Comparison of ENCODE assay signal across 15 mouse cellular contexts in genomic region chr10:77663949-77664665, GRCm38 (mm10). TPM values are rescaled to one million over a fixed set of nuclear protein-coding genes. Genes with fewer than 3 reads are reported as not detected.
A peak's percentile ranks its signal among the peaks of the same experiment; 100 is the strongest.
DNase-seq lines count a peak whose midpoint lies in the region; ATAC-seq lines count a peak whose summit lies in the region.
"Had no signal": no experiment of that assay in that cellular context is flagged by ENCODE, and none has a peak within 500 bp of the region (broad histone marks: within the 10 kb centered on the region; RNA-seq: fewer than 3 reads in every experiment).

No protein-coding gene starts in this region.

- no peak overlapping the region for H3K4me3 ChIP-seq in heart, embryonic 16.5 days (ENCODE audit: low read length)
- no peak overlapping the region; the same call in 1 of the 2 replicates for H3K4me3 ChIP-seq in neural tube, embryonic 12.5 days
- no peak overlapping the region for H3K4me3 ChIP-seq in hindbrain, embryonic 16.5 days (ENCODE audit: low read length)
- no peak overlapping the region for H3K4me3 ChIP-seq in neural tube, embryonic 15.5 days (replicated peaks)
- H3K4me3 ChIP-seq: stomach, embryonic 15.5 days had no signal

- H3K36me3 ChIP-seq in heart, embryonic 16.5 days (ENCODE audit: control insufficient read depth, insufficient read depth) = no peaks in the 10 kb centered on the region
- H3K36me3 ChIP-seq in neural tube, embryonic 12.5 days = no peaks in the 10 kb centered on the region
- no peaks in the 10 kb centered on the region for H3K36me3 ChIP-seq in hindbrain, embryonic 16.5 days (ENCODE audit: control insufficient read depth, insufficient read depth, low read length)
- H3K36me3 ChIP-seq in neural tube, embryonic 15.5 days = no peaks in the 10 kb centered on the region
- H3K36me3 ChIP-seq: stomach, embryonic 15.5 days had no signal

- peak overlapping the region; percentile 23; the same call in 1 of the 2 replicates for H3K4me2 ChIP-seq in heart, embryonic 16.5 days (ENCODE audit: low read depth, low read length)
- H3K4me2 ChIP-seq in neural tube, embryonic 12.5 days (replicated peaks) = peak overlapping the region; percentile 30; the same call in 1 of the 2 replicates
- peak overlapping the region; percentile 27 for H3K4me2 ChIP-seq in hindbrain, embryonic 16.5 days (ENCODE audit: low read length)
- peak overlapping the region; percentile 40 for H3K4me2 ChIP-seq in neural tube, embryonic 15.5 days
- H3K4me2 ChIP-seq: stomach, embryonic 15.5 days had no signal

- no peak overlapping the region for H3K9ac ChIP-seq in heart, embryonic 16.5 days (ENCODE audit: low read length)
- H3K9ac ChIP-seq in neural tube, embryonic 12.5 days = no peak overlapping the region
- H3K9ac ChIP-seq in hindbrain, embryonic 16.5 days (ENCODE audit: low read depth, low read length) = no peak overlapping the region
- H3K9ac ChIP-seq in neural tube, embryonic 15.5 days (replicated peaks) = no peak overlapping the region
- H3K9ac ChIP-seq: liver, postnatal 0 days; stomach, embryonic 15.5 days had no signal

- H3K9me3 ChIP-seq in heart, embryonic 16.5 days (replicated peaks; ENCODE audit: control insufficient read depth, low read length) = peaks cover 3% of the 10 kb centered on the region
- no peaks in the 10 kb centered on the region for H3K9me3 ChIP-seq in neural tube, embryonic 12.5 days
- no peaks in the 10 kb centered on the region; the same call in 1 of the 2 replicates for H3K9me3 ChIP-seq in hindbrain, embryonic 16.5 days (ENCODE audit: control insufficient read depth, low read length)
- H3K9me3 ChIP-seq in neural tube, embryonic 15.5 days (replicated peaks) = no peaks in the 10 kb centered on the region
- H3K9me3 ChIP-seq: stomach, embryonic 15.5 days had no signal

- ATAC-seq in heart, embryonic 16.5 days (replicated peaks; ENCODE audit: extremely low read depth, insufficient read depth, low FRiP score) = no peak
- ATAC-seq in neural tube, embryonic 12.5 days (ENCODE audit: low FRiP score, low read depth) = 0 out of 2 replicates have a peak, but pooled peaks have one; percentile 33
- no peak for ATAC-seq in hindbrain, embryonic 16.5 days
- no peak for ATAC-seq in neural tube, embryonic 15.5 days (ENCODE audit: low FRiP score)
- ATAC-seq: liver, postnatal 0 days had no signal

- DNase-seq in heart, adult 8-10 months (ENCODE audit: low spot score) = no peak
- DNase-seq in neural tube, embryonic 10.5 days (ENCODE audit: extremely low spot score, low spot score) = no peak
- DNase-seq in adrenal gland, adult 18-20 months (ENCODE audit: low spot score in 2 of 2) = no peak
- no peak for DNase-seq in right cerebral cortex, postnatal 25 days
- DNase-seq: cerebellum, adult 18-20 months; liver, postnatal 0 days; right cerebral cortex, postnatal 4 days had no signal

- WGBS in heart, embryonic 16.5 days = 31% methylated on average over 43 of the region's 43 CpGs
- 44% methylated on average over 43 of the region's 43 CpGs for WGBS in neural tube, embryonic 12.5 days
- 49% methylated on average over 43 of the region's 43 CpGs for WGBS in hindbrain, embryonic 16.5 days
- WGBS in neural tube, embryonic 15.5 days = 35% methylated on average over 43 of the region's 43 CpGs

- peaks cover 2% of the 10 kb centered on the region for H3K27me3 ChIP-seq in heart, embryonic 16.5 days (ENCODE audit: control insufficient read depth, insufficient read depth, low read length)
- no peaks in the 10 kb centered on the region for H3K27me3 ChIP-seq in neural tube, embryonic 12.5 days (replicated peaks)
- H3K27me3 ChIP-seq in hindbrain, embryonic 16.5 days (replicated peaks; ENCODE audit: control insufficient read depth, insufficient read depth, low read length) = no peaks in the 10 kb centered on the region
- peaks cover 4% of the 10 kb centered on the region; the same call in 1 of the 2 replicates for H3K27me3 ChIP-seq in neural tube, embryonic 15.5 days (replicated peaks)
- H3K27me3 ChIP-seq: stomach, embryonic 15.5 days had no signal

- no peaks in the 10 kb centered on the region for H3K4me1 ChIP-seq in heart, embryonic 16.5 days (ENCODE audit: control insufficient read depth, insufficient read depth, low read length)
- H3K4me1 ChIP-seq in neural tube, embryonic 12.5 days = peaks cover 6% of the 10 kb centered on the region; the same call in 1 of the 2 replicates
- H3K4me1 ChIP-seq in hindbrain, embryonic 16.5 days (ENCODE audit: control insufficient read depth, insufficient read depth, low read depth, low read length) = no peaks in the 10 kb centered on the region
- H3K4me1 ChIP-seq in neural tube, embryonic 15.5 days = no peaks in the 10 kb centered on the region; the same call in 1 of the 2 replicates
- H3K4me1 ChIP-seq: stomach, embryonic 15.5 days had no signal

- no peak overlapping the region for H3K27ac ChIP-seq in heart, embryonic 16.5 days (ENCODE audit: low read length)
- H3K27ac ChIP-seq in neural tube, embryonic 12.5 days = no peak overlapping the region
- no peak overlapping the region for H3K27ac ChIP-seq in hindbrain, embryonic 16.5 days (ENCODE audit: low read depth, low read length)
- H3K27ac ChIP-seq in neural tube, embryonic 15.5 days (replicated peaks) = no peak overlapping the region
- H3K27ac ChIP-seq: stomach, embryonic 15.5 days had no signal

RNA-seq across cellular contexts. Expression of gene Tspear, which starts 22.3 kb away (rescaled TPM):
- polyA plus RNA-seq in heart, embryonic 16.5 days (2015; fragmentation: Nextera tagmentation; extraction: Ambion mirVana) = 0.10 and 0.28 TPM in 2 replicates
- not detected for total RNA-seq in heart, adult 8-10 months (2022)
- polyA plus RNA-seq in neural tube, embryonic 12.5 days (2016; fragmentation: Nextera tagmentation; extraction: Ambion mirVana) = 0.98 and 1.2 TPM in 2 replicates
- 1.3 and 1.6 TPM in 2 replicates for polyA plus RNA-seq in hindbrain, embryonic 16.5 days (2015; fragmentation: Nextera tagmentation; extraction: Ambion mirVana)
- polyA plus RNA-seq in neural tube, embryonic 15.5 days (2015; fragmentation: Nextera tagmentation; extraction: Ambion mirVana) = 1.6 and 1.9 TPM in 2 replicates
- total RNA-seq in adrenal gland, adult 18-20 months (2021) = under 1 TPM; 0.27 to 0.51 TPM

RNA-seq across cellular contexts. Expression of gene Gm19402, which starts 26.4 kb away (rescaled TPM):
- polyA plus RNA-seq in heart, embryonic 16.5 days (2015; fragmentation: Nextera tagmentation; extraction: Ambion mirVana) = not detected in 2 replicates
- total RNA-seq in heart, adult 8-10 months (2022) = not detected
- polyA plus RNA-seq in neural tube, embryonic 12.5 days (2016; fragmentation: Nextera tagmentation; extraction: Ambion mirVana) = not detected in 2 replicates
- polyA plus RNA-seq in hindbrain, embryonic 16.5 days (2015; fragmentation: Nextera tagmentation; extraction: Ambion mirVana) = not detected in 2 replicates
- polyA plus RNA-seq in neural tube, embryonic 15.5 days (2015; fragmentation: Nextera tagmentation; extraction: Ambion mirVana) = not detected in 2 replicates
- total RNA-seq in adrenal gland, adult 18-20 months (2021) = not detected
- total RNA-seq: hematopoietic stem cell, adult 5-6 weeks; left cerebral cortex, postnatal 10 days; megakaryocyte-erythroid progenitor cell, adult 5-6 weeks had no signal
- polyA plus RNA-seq: liver, postnatal 0 days; stomach, embryonic 15.5 days had no signal

RNA-seq across cellular contexts. Expression of gene Gm9508, which starts 32.9 kb away (rescaled TPM):
- not detected in 2 replicates for polyA plus RNA-seq in heart, embryonic 16.5 days (2015; fragmentation: Nextera tagmentation; extraction: Ambion mirVana)
- total RNA-seq in heart, adult 8-10 months (2022) = not detected
- polyA plus RNA-seq in neural tube, embryonic 12.5 days (2016; fragmentation: Nextera tagmentation; extraction: Ambion mirVana) = not detected in 2 replicates
- not detected in 2 replicates for polyA plus RNA-seq in hindbrain, embryonic 16.5 days (2015; fragmentation: Nextera tagmentation; extraction: Ambion mirVana)
- not detected in 2 replicates for polyA plus RNA-seq in neural tube, embryonic 15.5 days (2015; fragmentation: Nextera tagmentation; extraction: Ambion mirVana)
- not detected for total RNA-seq in adrenal gland, adult 18-20 months (2021)
- total RNA-seq: hematopoietic stem cell, adult 5-6 weeks; left cerebral cortex, postnatal 10 days; megakaryocyte-erythroid progenitor cell, adult 5-6 weeks had no signal
- polyA plus RNA-seq: liver, postnatal 0 days; stomach, embryonic 15.5 days had no signal

RNA-seq across cellular contexts. Expression of gene Ube2g2, which starts 42.0 kb away (rescaled TPM):
- 85.4 and 91.0 TPM in 2 replicates for polyA plus RNA-seq in heart, embryonic 16.5 days (2015; fragmentation: Nextera tagmentation; extraction: Ambion mirVana)
- total RNA-seq in heart, adult 8-10 months (2022) = 10 to 100 TPM; 78.9 to 82.9 (median 81.2) TPM
- 90.9 and 93.7 TPM in 2 replicates for polyA plus RNA-seq in neural tube, embryonic 12.5 days (2016; fragmentation: Nextera tagmentation; extraction: Ambion mirVana)
- polyA plus RNA-seq in hindbrain, embryonic 16.5 days (2015; fragmentation: Nextera tagmentation; extraction: Ambion mirVana) = 85.0 and 91.0 TPM in 2 replicates
- polyA plus RNA-seq in neural tube, embryonic 15.5 days (2015; fragmentation: Nextera tagmentation; extraction: Ambion mirVana) = 77.1 and 79.6 TPM in 2 replicates
- total RNA-seq in adrenal gland, adult 18-20 months (2021) = 10 to 100 TPM; 67.2 to 74.1 TPM

RNA-seq across cellular contexts. Expression of gene Gm10272, which starts 42.3 kb away (rescaled TPM):
- polyA plus RNA-seq in heart, embryonic 16.5 days (2015; fragmentation: Nextera tagmentation; extraction: Ambion mirVana) = not detected in 2 replicates
- total RNA-seq in heart, adult 8-10 months (2022) = not detected
- not detected in 2 replicates for polyA plus RNA-seq in neural tube, embryonic 12.5 days (2016; fragmentation: Nextera tagmentation; extraction: Ambion mirVana)
- not detected in 2 replicates for polyA plus RNA-seq in hindbrain, embryonic 16.5 days (2015; fragmentation: Nextera tagmentation; extraction: Ambion mirVana)
- polyA plus RNA-seq in neural tube, embryonic 15.5 days (2015; fragmentation: Nextera tagmentation; extraction: Ambion mirVana) = not detected in 2 replicates
- not detected for total RNA-seq in adrenal gland, adult 18-20 months (2021)
- total RNA-seq: hematopoietic stem cell, adult 5-6 weeks; left cerebral cortex, postnatal 10 days; megakaryocyte-erythroid progenitor cell, adult 5-6 weeks had no signal
- polyA plus RNA-seq: liver, postnatal 0 days; stomach, embryonic 15.5 days had no signal
